Mouse (Mus musculus) liver, embryonic 14.5 days (tissue): ENCODE results near the gene Rgs18. TPM values are rescaled to one million over a fixed set of nuclear protein-coding genes. Genes with fewer than 3 reads are reported as not detected.

ENCODE experiments used
- ATAC-seq: fragments of 200-750 bp; cut with Nextera tagmentation; 2 replicates; pipeline ENCODE4 v1.8.0; 2017; ENCODE audit warnings: moderate number of reproducible peaks, mild to moderate bottlenecking, moderate library complexity; ENCODE audit not compliant: insufficient read depth
- DNase-seq, 3 experiments: peaks; one replicate each; pipeline ENCODE4 v3.0.0-alpha.2; 2012 to 2013; ENCODE audit warnings: low read depth in 3 of 3, low spot score in 3 of 3
- H3K27ac ChIP-seq: fragments of 300-500 bp; sonication (generic); 2 replicates; pipeline ENCODE4 v1.5.1; 2014; ENCODE audit warnings: moderate library complexity, mild to moderate bottlenecking, control low read depth, inconsistent platforms
- H3K27me3 ChIP-seq: fragments of 300-500 bp; sonication (generic); 2 replicates; pipeline ENCODE4 v1.6.1; 2014; ENCODE audit warnings: mild to moderate bottlenecking, low read length, moderate library complexity; ENCODE audit not compliant: control insufficient read depth, insufficient read depth
- H3K36me3 ChIP-seq: fragments of 300-500 bp; sonication (generic); replicated peaks from 2 replicates; pipeline ENCODE4 v1.6.1; 2014; ENCODE audit warnings: low read depth; ENCODE audit not compliant: control insufficient read depth, insufficient read depth
- H3K4me1 ChIP-seq, 2 experiments: fragments of 200-500 bp in 1 of 2; fragments of 300-500 bp in 1 of 2; sonication (generic) in 1 of 2; replicated peaks; 2 replicates each; pipeline ENCODE4 v1.6.1; 2012 to 2014; ENCODE audit warnings: antibody characterized with exemption in 1 of 2, inconsistent platforms in 1 of 2, low read length in 1 of 2; ENCODE audit not compliant: control insufficient read depth in 2 of 2, insufficient read depth in 2 of 2
- H3K4me2 ChIP-seq: fragments of 300-500 bp; sonication (generic); 2 replicates; pipeline ENCODE4 v1.6.1; 2014; ENCODE audit warnings: low read depth, mild to moderate bottlenecking, control low read depth, moderate library complexity
- H3K4me3 ChIP-seq, 2 experiments: fragments of 200-500 bp in 1 of 2; fragments of 300-500 bp in 1 of 2; sonication (generic) in 1 of 2; 2 replicates each; pipeline ENCODE4 v1.5.1; 2012 to 2014; ENCODE audit warnings: low read depth in 2 of 2, low read length in 2 of 2, mild to moderate bottlenecking in 2 of 2, control low read depth in 1 of 2, inconsistent platforms in 1 of 2, moderate library complexity in 1 of 2; ENCODE audit not compliant: insufficient read depth in 1 of 2
- H3K9ac ChIP-seq: fragments of 300-500 bp; sonication (generic); replicated peaks from 2 replicates; pipeline ENCODE4 v1.6.1; 2014; ENCODE audit warnings: mild to moderate bottlenecking, control low read depth, moderate library complexity
- H3K9me3 ChIP-seq: fragments of 300-500 bp; sonication (generic); 2 replicates; pipeline ENCODE4 v1.6.1; 2016; ENCODE audit warnings: low read length, mixed read lengths; ENCODE audit not compliant: control insufficient read depth
- CTCF ChIP-seq: IDR thresholded peaks from 2 replicates; pipeline ENCODE4 v1.5.1; 2016; ENCODE audit warnings: antibody characterized with exemption, low read depth, control low read depth
- EP300 ChIP-seq: IDR thresholded peaks from 2 replicates; pipeline ENCODE4 v1.6.1; 2016; ENCODE audit warnings: antibody characterized with exemption, low read depth
- WGBS: fragments of 180-500 bp; shearing (Covaris S2); extraction: QIAGEN DNeasy Blood & Tissue Kit; methylation state at CpG from one replicate; pipeline ENCODE4 v1.1.7; 2014; ENCODE audit not compliant: insufficient replicate concordance; 5-methylcytosine and 5-hydroxymethylcytosine counted together
- polyA plus RNA-seq, 2 experiments: library from polyadenylated mRNA; depleted of rRNA in 1 of 2; stranded (reverse) in 1 of 2; unstranded in 1 of 2; fragments of >200 nt; fragmentation: Nextera tagmentation in 1 of 2; extraction: Ambion mirVana in 1 of 2; gene quantifications; 2 replicates each; pipeline versions ENCODE4 v1.2.1 to v1.2.3; 2012 to 2014

Rgs18 gene
- polyA plus RNA-seq (2012; rRNA removed) (4.1 and 7.0 TPM in 2 replicates), polyA plus RNA-seq (2014; fragmentation: Nextera tagmentation; extraction: Ambion mirVana) (18.8 and 21.0 TPM in 2 replicates)

DNA sequence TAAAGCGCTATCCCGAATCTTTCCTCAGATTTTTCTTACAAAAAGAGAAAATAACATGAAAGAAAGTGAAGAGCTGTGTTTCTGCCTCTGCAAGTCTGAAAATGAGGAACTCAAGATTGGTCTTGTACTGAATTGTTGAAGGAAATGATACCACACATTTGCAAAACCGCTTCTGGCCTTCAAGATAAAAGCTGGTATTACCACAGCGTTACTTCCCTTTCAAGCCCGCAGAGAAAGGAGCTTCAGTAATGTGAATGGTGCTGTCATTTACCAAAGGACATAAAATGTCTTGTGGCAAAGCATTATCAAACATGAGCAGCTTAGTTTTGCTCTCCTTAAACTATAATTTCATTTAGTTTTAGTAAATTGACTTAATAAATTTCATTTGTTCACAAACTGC is at the start of gene Rgs18:
Gene Rgs18 (minus strand): TSS at position 105 of the 400 bp plus-strand sequence.
- Histone ChIP-seq H3K4me2 (peak within 1 kb of the TSS; percentile 47), H3K9ac (no peak within 1 kb of the TSS), H3K36me3 (no peaks in the 10 kb centered on the region), H3K27me3 (no peaks in the 10 kb centered on the region), H3K9me3 (no peaks in the 10 kb centered on the region), H3K4me1 (no peaks in the 10 kb centered on the region; a peak in 1 of 4 replicates), H3K27ac (peak within 1 kb of the TSS; percentile 11; the same call in 1 of the 2 replicates), H3K4me3 (peak within 1 kb of the TSS; percentile 17 to 21; a peak in 3 of 4 replicates)
- DNase-seq (peak; percentile 48 to 59 (median 48)), ATAC-seq (peak; percentile 84)
- 13% methylated on average over 5 of the region's 5 CpGs for WGBS
- TF ChIP-seq EP300, result peak; percentile 70
- no peak for TF ChIP-seq CTCF

- H3K4me1 ChIP-seq, result no peaks in the 10 kb centered on the region; a peak in 1 of 4 replicates
- no peak overlapping the region for H3K27ac ChIP-seq
- no peak for ATAC-seq
- H3K9ac ChIP-seq, result no peak overlapping the region
- no peak overlapping the region for H3K4me3 ChIP-seq
- H3K9me3 ChIP-seq, result no peaks in the 10 kb centered on the region
- H3K4me2 ChIP-seq, result peak overlapping the region; percentile 4; the same call in 1 of the 2 replicates
- no peaks in the 10 kb centered on the region for H3K36me3 ChIP-seq
- no peak for DNase-seq
- WGBS, result 24% methylated on average over 1 of the region's 1 CpGs
- TF ChIP-seq EP300, result no peak
- H3K27me3 ChIP-seq, result no peaks in the 10 kb centered on the region
These were observed 841 bp downstream of the Rgs18 start for GRCm38 (mm10) chr1:144774394-144774793.

GRCm38 (mm10) chr1:144766218-144766617 is 9.0 kb downstream of the Rgs18 start:
- no peak overlapping the region for H3K27ac ChIP-seq
- no peak overlapping the region for H3K4me2 ChIP-seq
- H3K9ac ChIP-seq, result no peak overlapping the region
- H3K4me3 ChIP-seq, result no peak overlapping the region
- no peaks in the 10 kb centered on the region for H3K27me3 ChIP-seq
- no peaks in the 10 kb centered on the region for H3K9me3 ChIP-seq
- no peaks in the 10 kb centered on the region for H3K4me1 ChIP-seq
- H3K36me3 ChIP-seq, result no peaks in the 10 kb centered on the region
- no peak for TF ChIP-seq CTCF
- no peak for TF ChIP-seq EP300
- no peak for ATAC-seq
- DNase-seq, result no peak
- WGBS, result 22% methylated on average over 2 of the region's 2 CpGs

DNA sequence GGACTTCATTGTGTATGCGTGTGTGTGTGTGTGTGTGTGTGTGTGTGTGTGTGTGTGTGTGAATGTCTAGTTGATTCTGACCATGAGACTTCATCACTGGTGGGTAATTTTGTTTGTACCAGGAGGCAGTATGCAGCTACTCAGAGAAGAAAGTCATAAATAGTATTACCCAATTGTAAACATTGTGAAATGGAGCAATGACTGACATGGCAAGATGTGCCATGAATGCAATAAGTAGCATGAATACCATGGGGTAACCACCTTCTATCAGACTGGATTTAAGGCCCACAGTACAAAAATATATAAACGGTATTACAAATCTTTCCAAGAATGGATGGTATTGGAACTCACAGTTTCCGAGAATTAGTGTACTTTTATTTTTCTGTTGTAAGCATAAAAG is 14.4 kb downstream of the Rgs18 start:
- ATAC-seq (no peak), DNase-seq (no peak)
- TF ChIP-seq CTCF, result no peak
- TF ChIP-seq EP300, result no peak
- Histone ChIP-seq H3K4me3 (no peak overlapping the region), H3K9me3 (no peaks in the 10 kb centered on the region), H3K36me3 (no peaks in the 10 kb centered on the region), H3K4me2 (no peak overlapping the region), H3K27me3 (no peaks in the 10 kb centered on the region), H3K27ac (no peak overlapping the region), H3K9ac (no peak overlapping the region), H3K4me1 (no peaks in the 10 kb centered on the region)
- WGBS, result 46% methylated on average over 3 of the region's 3 CpGs

- 41% methylated on average over 3 of the region's 3 CpGs for WGBS
These were observed 24.5 kb downstream of the Rgs18 start for GRCm38 (mm10) chr1:144750763-144751162.

More at GRCm38 (mm10) chr1:144750763-144751162, 24.5 kb downstream of the Rgs18 start:
- Histone ChIP-seq H3K4me1 (no peaks in the 10 kb centered on the region), H3K9me3 (no peaks in the 10 kb centered on the region), H3K4me3 (no peak overlapping the region), H3K36me3 (no peaks in the 10 kb centered on the region), H3K9ac (no peak overlapping the region), H3K27me3 (no peaks in the 10 kb centered on the region), H3K4me2 (no peak overlapping the region), H3K27ac (no peak overlapping the region)
- no peak for ATAC-seq
- no peak for TF ChIP-seq CTCF
- no peak for TF ChIP-seq EP300
- no peak for DNase-seq
